Mouse (Mus musculus) liver, embryonic 11.5 days (tissue): ENCODE data around the gene Fanci. TPM values are rescaled to one million over a fixed set of nuclear protein-coding genes. Genes with fewer than 3 reads are reported as not detected.

Experiments used
- ATAC-seq: fragments of 200-750 bp; cut with Nextera tagmentation; replicated peaks from 2 replicates; pipeline ENCODE4 v1.8.0; 2017; ENCODE audit warnings: moderate number of reproducible peaks, mild to moderate bottlenecking, moderate TSS enrichment, moderate library complexity; ENCODE audit not compliant: low FRiP score
- DNase-seq: peaks from one replicate; pipeline ENCODE4 v3.0.0-alpha.2; 2017; ENCODE audit warnings: low spot score
- H3K27ac ChIP-seq: fragments of 300-500 bp; sonication (generic); 2 replicates; pipeline ENCODE4 v1.5.1; 2014; ENCODE audit warnings: mild to moderate bottlenecking, low read depth, low read length, control low read depth
- H3K27me3 ChIP-seq: fragments of 300-500 bp; sonication (generic); replicated peaks from 2 replicates; pipeline ENCODE4 v1.6.1; 2014; ENCODE audit warnings: low read length, mixed read lengths; ENCODE audit not compliant: control insufficient read depth, insufficient read depth
- H3K36me3 ChIP-seq: fragments of 300-500 bp; sonication (generic); 2 replicates; pipeline ENCODE4 v1.6.1; 2014; ENCODE audit warnings: mild to moderate bottlenecking, low read length, moderate library complexity, mixed read lengths; ENCODE audit not compliant: control insufficient read depth, insufficient read depth
- H3K4me1 ChIP-seq: fragments of 300-500 bp; sonication (generic); replicated peaks from 2 replicates; pipeline ENCODE4 v1.6.1; 2014; ENCODE audit warnings: low read length, mixed read lengths; ENCODE audit not compliant: control insufficient read depth, insufficient read depth
- H3K4me2 ChIP-seq: fragments of 300-500 bp; sonication (generic); 2 replicates; pipeline ENCODE4 v1.6.1; 2014; ENCODE audit warnings: mild to moderate bottlenecking, control low read depth, moderate library complexity
- H3K4me3 ChIP-seq: fragments of 300-500 bp; sonication (generic); 2 replicates; pipeline ENCODE4 v1.5.1; 2014; ENCODE audit warnings: low read depth, low read length, control low read depth
- H3K9ac ChIP-seq: fragments of 300-500 bp; sonication (generic); 2 replicates; pipeline ENCODE4 v1.6.1; 2014; ENCODE audit warnings: low read depth, low read length, control low read depth
- H3K9me3 ChIP-seq: fragments of 300-500 bp; sonication (generic); 2 replicates; pipeline ENCODE4 v1.6.1; 2016; ENCODE audit warnings: low read length, inconsistent platforms, mixed read lengths; ENCODE audit not compliant: control insufficient read depth
- WGBS: fragments of 180-500 bp; shearing (Covaris S2); extraction: QIAGEN DNeasy Blood & Tissue Kit; methylation state at CpG from one replicate; pipeline ENCODE4 v1.1.7; 2014; 5-methylcytosine and 5-hydroxymethylcytosine counted together
- polyA plus RNA-seq: library from polyadenylated mRNA; unstranded; fragments of >200 nt; fragmentation: Nextera tagmentation; extraction: Ambion mirVana; gene quantifications from 2 replicates; pipeline ENCODE4 v1.2.1, GENCODE M21; 2014

The Fanci gene
- polyA plus RNA-seq, 1 experiment from 2014 or later, result 17.2 TPM

GRCm38 (mm10) chr7:79392860-79393513, 1.3 kb downstream of the Fanci start:
- H3K9ac ChIP-seq, result peak overlapping the region; percentile 84

GRCm38 (mm10) chr7:79393924-79394323, 2.2 kb downstream of the Fanci start:
- no peak overlapping the region for H3K4me2 ChIP-seq
- ATAC-seq, result no peak

More at GRCm38 (mm10) chr7:79392860-79393513, 1.3 kb downstream of the Fanci start:
- H3K27ac ChIP-seq, result peak overlapping the region; percentile 88
- DNase-seq (no peak), ATAC-seq (peak; percentile 64)
- peaks cover 2% of the 10 kb centered on the region; the same call in 1 of the 2 replicates for H3K36me3 ChIP-seq
- peak overlapping the region; percentile 94 for H3K4me2 ChIP-seq
- H3K4me3 ChIP-seq, result peak overlapping the region; percentile 72
- no peaks in the 10 kb centered on the region for H3K27me3 ChIP-seq
- peaks cover 5% of the 10 kb centered on the region; the same call in 1 of the 2 replicates for H3K4me1 ChIP-seq
- 52% methylated on average over 9 of the region's 9 CpGs for WGBS
- no peaks in the 10 kb centered on the region for H3K9me3 ChIP-seq

GRCm38 (mm10) chr7:79394666-79395065, 2.9 kb downstream of the Fanci start:
- Histone ChIP-seq H3K27ac (no peak overlapping the region), H3K9me3 (no peaks in the 10 kb centered on the region), H3K36me3 (peaks cover 2% of the 10 kb centered on the region; the same call in 1 of the 2 replicates), H3K9ac (no peak overlapping the region), H3K27me3 (no peaks in the 10 kb centered on the region), H3K4me1 (peaks cover 5% of the 10 kb centered on the region), H3K4me2 (no peak overlapping the region), H3K4me3 (no peak overlapping the region)
- DNase-seq, result no peak
- ATAC-seq, result no peak
- 81% methylated on average over 7 of the region's 7 CpGs for WGBS

More at GRCm38 (mm10) chr7:79393924-79394323, 2.2 kb downstream of the Fanci start:
- no peak overlapping the region for H3K4me3 ChIP-seq
- 91% methylated on average over 7 of the region's 7 CpGs for WGBS
- peaks cover 5% of the 10 kb centered on the region; the same call in 1 of the 2 replicates for H3K4me1 ChIP-seq
- H3K36me3 ChIP-seq, result peaks cover 2% of the 10 kb centered on the region; the same call in 1 of the 2 replicates
- DNase-seq, result no peak
- no peaks in the 10 kb centered on the region for H3K9me3 ChIP-seq
- H3K9ac ChIP-seq, result no peak overlapping the region
- H3K27me3 ChIP-seq, result no peaks in the 10 kb centered on the region
- no peak overlapping the region for H3K27ac ChIP-seq

GRCm38 (mm10) chr7:79395186-79395585, 3.5 kb downstream of the Fanci start:
- Histone ChIP-seq H3K4me2 (no peak overlapping the region), H3K9me3 (no peaks in the 10 kb centered on the region), H3K4me1 (peaks cover 5% of the 10 kb centered on the region), H3K27ac (no peak overlapping the region), H3K4me3 (no peak overlapping the region), H3K9ac (no peak overlapping the region), H3K27me3 (no peaks in the 10 kb centered on the region), H3K36me3 (peaks cover 2% of the 10 kb centered on the region; the same call in 1 of the 2 replicates)
- no peak for ATAC-seq
- DNase-seq, result no peak
- WGBS, result 85% methylated on average over 7 of the region's 7 CpGs

- no peaks in the 10 kb centered on the region for H3K9me3 ChIP-seq
- H3K4me2 ChIP-seq, result no peak overlapping the region
- peaks cover 5% of the 10 kb centered on the region for H3K4me1 ChIP-seq
- no peak overlapping the region for H3K27ac ChIP-seq
- no peak overlapping the region for H3K9ac ChIP-seq
- DNase-seq (no peak), ATAC-seq (no peak)
- no peak overlapping the region for H3K4me3 ChIP-seq
- no peaks in the 10 kb centered on the region for H3K27me3 ChIP-seq
- H3K36me3 ChIP-seq, result peaks cover 2% of the 10 kb centered on the region; the same call in 1 of the 2 replicates
- WGBS, result 77% methylated on average over 10 of the region's 10 CpGs
These were observed 5.8 kb downstream of the Fanci start for GRCm38 (mm10) chr7:79397446-79397963.

- no peak overlapping the region for H3K4me3 ChIP-seq
- no peak overlapping the region for H3K4me2 ChIP-seq
- 74% methylated on average over 8 of the region's 8 CpGs for WGBS
- H3K9me3 ChIP-seq, result no peaks in the 10 kb centered on the region
- no peaks in the 10 kb centered on the region for H3K27me3 ChIP-seq
- H3K27ac ChIP-seq, result no peak overlapping the region
- H3K36me3 ChIP-seq, result peaks cover 2% of the 10 kb centered on the region; the same call in 1 of the 2 replicates
- peaks cover 2% of the 10 kb centered on the region; the same call in 1 of the 2 replicates for H3K4me1 ChIP-seq
- H3K9ac ChIP-seq, result no peak overlapping the region
- ATAC-seq, result no peak
- DNase-seq, result no peak
These were observed 6.7 kb downstream of the Fanci start for GRCm38 (mm10) chr7:79398426-79398825.

GRCm38 (mm10) chr7:79398971-79399370, 7.2 kb downstream of the Fanci start:
- ATAC-seq (no peak), DNase-seq (no peak)
- Histone ChIP-seq H3K4me3 (no peak overlapping the region), H3K27ac (no peak overlapping the region), H3K9me3 (no peaks in the 10 kb centered on the region), H3K27me3 (no peaks in the 10 kb centered on the region), H3K4me2 (no peak overlapping the region), H3K9ac (no peak overlapping the region), H3K36me3 (peaks cover 2% of the 10 kb centered on the region; the same call in 1 of the 2 replicates), H3K4me1 (no peaks in the 10 kb centered on the region; the same call in 1 of the 2 replicates)
- 76% methylated on average over 12 of the region's 12 CpGs for WGBS

GRCm38 (mm10) chr7:79400296-79400695, 8.6 kb downstream of the Fanci start:
- H3K4me2 ChIP-seq, result no peak overlapping the region
- no peaks in the 10 kb centered on the region; the same call in 1 of the 2 replicates for H3K4me1 ChIP-seq
- DNase-seq, result no peak
- no peak for ATAC-seq
- H3K36me3 ChIP-seq, result peaks cover 2% of the 10 kb centered on the region; the same call in 1 of the 2 replicates
- H3K4me3 ChIP-seq, result no peak overlapping the region
- H3K9ac ChIP-seq, result no peak overlapping the region
- no peak overlapping the region for H3K27ac ChIP-seq
- 79% methylated on average over 3 of the region's 3 CpGs for WGBS
- H3K9me3 ChIP-seq, result no peaks in the 10 kb centered on the region
- no peaks in the 10 kb centered on the region for H3K27me3 ChIP-seq
